8 mouse cellular contexts compared by ENCODE assay signal in the genomic region with DNA sequence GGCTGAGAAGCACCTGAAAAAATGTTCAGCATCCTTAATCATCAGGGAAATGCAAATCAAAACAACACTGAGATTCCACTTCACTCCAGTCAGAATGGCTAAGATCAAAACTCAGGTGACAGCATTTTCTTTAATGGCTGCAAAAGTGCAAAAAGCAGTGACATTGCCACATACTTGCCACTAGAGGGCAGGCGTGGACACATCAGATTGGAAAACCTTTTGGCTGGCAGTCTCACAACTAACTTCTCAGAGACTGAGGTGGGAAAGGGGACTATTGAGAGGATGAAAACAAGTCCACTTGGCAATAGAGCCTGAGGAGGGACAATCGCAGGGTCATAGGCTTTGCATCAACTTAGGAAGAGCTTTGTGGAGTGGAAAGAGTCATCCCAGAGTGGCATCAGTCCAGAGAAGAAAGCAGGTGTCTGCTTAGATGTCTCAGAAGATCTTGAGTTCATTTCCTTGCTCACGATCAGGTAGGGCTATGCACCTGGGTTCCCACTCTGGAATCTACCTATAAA. TPM values are rescaled to one million over a fixed set of nuclear protein-coding genes. Genes with fewer than 3 reads are reported as not detected.
DNase-seq lines count a peak whose midpoint lies in the region; ATAC-seq and TF ChIP-seq lines count a peak whose summit lies in the region.

No protein-coding gene starts in this region.

- no peak for TF ChIP-seq POLR2A in spleen, adult 2 months (IDR thresholded peaks at IDR 0.05; ENCODE audit: low read depth, low read length)

- no peak overlapping the region for H3K27ac ChIP-seq in spleen, adult 2 months (ENCODE audit: insufficient read depth, low read length)
- no peak overlapping the region for H3K27ac ChIP-seq in intestine, postnatal 0 days (ENCODE audit: low read depth, low read length)
- no peak overlapping the region for H3K27ac ChIP-seq in midbrain, embryonic 13.5 days

- no peaks in the 10 kb centered on the region for H3K9me3 ChIP-seq in intestine, postnatal 0 days (ENCODE audit: control insufficient read depth)
- H3K9me3 ChIP-seq in midbrain, embryonic 13.5 days, result no peaks in the 10 kb centered on the region

- WGBS in spleen, adult 2 months, result 43% methylated on average over 3 of the region's 3 CpGs
- WGBS in intestine, postnatal 0 days, result 50% methylated on average over 3 of the region's 3 CpGs
- 47% methylated on average over 3 of the region's 3 CpGs for WGBS in midbrain, embryonic 13.5 days

- H3K36me3 ChIP-seq in spleen, adult 2 months (ENCODE audit: control insufficient read depth, insufficient read depth, low read length), result no peaks in the 10 kb centered on the region
- no peaks in the 10 kb centered on the region for H3K36me3 ChIP-seq in intestine, postnatal 0 days (ENCODE audit: control insufficient read depth, insufficient read depth)
- peaks cover 3% of the 10 kb centered on the region; the same call in 1 of the 2 replicates for H3K36me3 ChIP-seq in midbrain, embryonic 13.5 days

- peak; percentile 51; the same call in 1 of the 2 replicates for TF ChIP-seq CTCF in spleen, adult 2 months (IDR thresholded peaks at IDR 0.05; ENCODE audit: extremely low read depth, insufficient read depth, insufficient read length, insufficient replicate concordance)
- TF ChIP-seq CTCF in intestine, postnatal 0 days (IDR thresholded peaks at IDR 0.05; ENCODE audit: low read depth), result peak; percentile 88

- H3K4me1 ChIP-seq in spleen, adult 2 months (ENCODE audit: control insufficient read depth, insufficient read depth, insufficient read length), result no peaks in the 10 kb centered on the region
- no peaks in the 10 kb centered on the region for H3K4me1 ChIP-seq in intestine, postnatal 0 days (replicated peaks; ENCODE audit: control insufficient read depth, insufficient read depth, low read length)
- H3K4me1 ChIP-seq in midbrain, embryonic 13.5 days (replicated peaks), result no peaks in the 10 kb centered on the region

- peak; percentile 32 for DNase-seq in gastrocnemius, adult 18-20 months (ENCODE audit: low spot score)
- no peak for DNase-seq in gastrocnemius, postnatal 10 days
- DNase-seq in spleen, adult 2 months (ENCODE audit: low read depth in 1 of 2, low spot score in 2 of 2), result no peak
- DNase-seq in spleen, adult 12 weeks (ENCODE audit: low spot score), result no peak
- DNase-seq in cerebellum, adult 9-11 months, result peak; percentile 35
- DNase-seq in spleen, postnatal 4 days (ENCODE audit: low spot score in 2 of 2), result no peak

- no peak overlapping the region for H3K4me3 ChIP-seq in spleen, adult 2 months (ENCODE audit: extremely low read depth, insufficient read depth, insufficient read length)
- H3K4me3 ChIP-seq in intestine, postnatal 0 days (ENCODE audit: low read depth, low read length), result no peak overlapping the region
- H3K4me3 ChIP-seq in midbrain, embryonic 13.5 days (replicated peaks), result no peak overlapping the region

- no peak for ATAC-seq in intestine, postnatal 0 days
- peak; percentile 58; the same call in 1 of the 2 replicates for ATAC-seq in midbrain, embryonic 13.5 days

- H3K4me2 ChIP-seq in intestine, postnatal 0 days (replicated peaks; ENCODE audit: low read depth), result no peak overlapping the region
- H3K4me2 ChIP-seq in midbrain, embryonic 13.5 days (replicated peaks), result no peak overlapping the region

- no peak overlapping the region for H3K9ac ChIP-seq in intestine, postnatal 0 days (ENCODE audit: low read depth, low read length)
- no peak overlapping the region for H3K9ac ChIP-seq in midbrain, embryonic 13.5 days (replicated peaks)

- no peaks in the 10 kb centered on the region for H3K27me3 ChIP-seq in spleen, adult 2 months (ENCODE audit: control insufficient read depth, insufficient read depth, low read length)
- no peaks in the 10 kb centered on the region for H3K27me3 ChIP-seq in intestine, postnatal 0 days (replicated peaks; ENCODE audit: control insufficient read depth, insufficient read depth, low read length)
- H3K27me3 ChIP-seq in midbrain, embryonic 13.5 days, result no peaks in the 10 kb centered on the region

RNA-seq across cellular contexts. Expression of gene Syn3, which starts 25.0 kb away (rescaled TPM):
- under 1 TPM; 0.30 to 0.31 TPM for total RNA-seq in gastrocnemius, adult 18-20 months (2021)
- total RNA-seq in gastrocnemius, postnatal 10 days (2021), result under 1 TPM; 0.33 to 0.43 TPM
- polyA plus RNA-seq in spleen, adult 2 months (2012; rRNA removed), result 0.05 and 0.18 TPM in 2 replicates
- 1.1 and 1.2 TPM in 2 replicates for polyA plus RNA-seq in intestine, postnatal 0 days (2015; fragmentation: Nextera tagmentation; extraction: Ambion mirVana)
- polyA plus RNA-seq in midbrain, embryonic 13.5 days (2015; fragmentation: Nextera tagmentation; extraction: Ambion mirVana), result 13.4 and 13.8 TPM in 2 replicates

Comparison
In these comparisons a context has a peak if more than half of its experiments do, and no peak if none do; other contexts are left out.
1. DNase-seq: peak in gastrocnemius, adult 18-20 months (single experiment) and cerebellum, adult 9-11 months (single experiment); none in gastrocnemius, postnatal 10 days (single experiment), spleen, adult 2 months (0 of 2), spleen, adult 12 weeks (single experiment) and spleen, postnatal 4 days (0 of 2).